Mouse (Mus musculus) stomach, postnatal 0 days (tissue): ENCODE measurements at regions not wholly inside any gene's neighbourhood (a gene's known extent, or its start where the extent isn't known, plus 50 kb on each side); places are given as distances from the start of the nearest gene placed in this dataset.

Experiments used
- CTCF ChIP-seq: IDR thresholded peaks from 2 replicates; pipeline ENCODE4 v1.5.1; 2016; ENCODE audit warnings: antibody characterized with exemption, low read depth, mild to moderate bottlenecking, moderate library complexity
- EP300 ChIP-seq: optimal IDR thresholded peaks from 2 replicates; pipeline ENCODE3; 2016; ENCODE audit warnings: antibody characterized with exemption

DNA sequence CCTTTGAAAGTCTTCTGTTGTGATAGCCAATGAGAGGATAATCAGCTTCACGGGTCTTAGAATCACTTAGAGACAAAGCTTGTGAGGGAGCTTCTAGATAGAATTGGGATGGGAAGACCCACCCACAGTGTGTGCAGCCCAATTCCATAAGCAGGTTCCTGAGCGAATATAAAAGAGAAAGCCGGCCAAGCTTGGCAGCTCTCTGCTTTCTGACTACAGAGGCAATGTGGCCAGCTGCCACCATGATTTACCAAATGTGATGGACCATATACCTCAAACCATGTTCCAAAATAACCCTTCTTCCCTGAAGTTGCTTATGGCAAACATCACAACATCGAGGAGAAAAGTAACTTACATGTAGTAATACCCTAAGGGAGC is 143.1 kb upstream of the Snx19 start:
- TF ChIP-seq CTCF = no peak
- TF ChIP-seq EP300 = no peak
